In genomic region chr5:80659530-80659929, GRCm38 (mm10) we compare ENCODE assay signal across 20 mouse cellular contexts.
DNase-seq lines count a peak whose midpoint lies in the region; ATAC-seq and TF ChIP-seq lines count a peak whose summit lies in the region.
"Had no signal": no experiment of that assay in that cellular context is flagged by ENCODE, and none has a peak within 500 bp of the region (broad histone marks: within the 10 kb centered on the region; RNA-seq: fewer than 3 reads in every experiment).

No protein-coding gene starts in this region.

- no peak for TF ChIP-seq CTCF in kidney, postnatal 0 days (IDR thresholded peaks at IDR 0.05; ENCODE audit: low read depth)

- no peak overlapping the region for H3K27ac ChIP-seq in forebrain, embryonic 13.5 days
- no peak overlapping the region for H3K27ac ChIP-seq in forebrain, embryonic 16.5 days (ENCODE audit: low read length)
- H3K27ac ChIP-seq in kidney, postnatal 0 days, result no peak overlapping the region
- no peak overlapping the region for H3K27ac ChIP-seq in hindbrain, embryonic 16.5 days (ENCODE audit: low read depth, low read length)
- H3K27ac ChIP-seq: gastrocnemius, adult 2 months; hindbrain, embryonic 12.5 days; limb, embryonic 15.5 days; liver, embryonic 15.5 days had no signal

- DNase-seq in kidney, postnatal 0 days (ENCODE audit: low spot score), result peak; percentile 50
- DNase-seq in kidney, adult 9 months, result no peak
- peak; percentile 1 for DNase-seq in lung, postnatal 36 days
- no peak for DNase-seq in lung, postnatal 4 days
- DNase-seq: adrenal gland, postnatal 25 days; cerebellum, adult 11 months; cerebellum, adult 9-11 months; gastrocnemius, adult 2 months; left cerebral cortex, postnatal 4 days; right cerebral cortex, postnatal 4 days; thymus, postnatal 25 days had no signal

- no peak overlapping the region for H3K4me3 ChIP-seq in forebrain, embryonic 13.5 days
- H3K4me3 ChIP-seq in forebrain, embryonic 16.5 days (replicated peaks; ENCODE audit: low read length), result no peak overlapping the region
- no peak overlapping the region for H3K4me3 ChIP-seq in kidney, postnatal 0 days (replicated peaks; ENCODE audit: low read depth, low read length)
- H3K4me3 ChIP-seq in hindbrain, embryonic 16.5 days (ENCODE audit: low read length), result no peak overlapping the region
- H3K4me3 ChIP-seq: gastrocnemius, adult 2 months; hindbrain, embryonic 12.5 days; limb, embryonic 15.5 days; liver, embryonic 15.5 days had no signal

- no peak overlapping the region for H3K9ac ChIP-seq in forebrain, embryonic 13.5 days
- H3K9ac ChIP-seq in forebrain, embryonic 16.5 days (replicated peaks; ENCODE audit: low read depth, low read length), result no peak overlapping the region
- H3K9ac ChIP-seq in kidney, postnatal 0 days (ENCODE audit: low read depth, low read length), result no peak overlapping the region
- no peak overlapping the region for H3K9ac ChIP-seq in hindbrain, embryonic 16.5 days (ENCODE audit: low read depth, low read length)
- H3K9ac ChIP-seq: hindbrain, embryonic 12.5 days; limb, embryonic 15.5 days; liver, embryonic 15.5 days had no signal

- H3K9me3 ChIP-seq in forebrain, embryonic 13.5 days (replicated peaks), result no peaks in the 10 kb centered on the region
- H3K9me3 ChIP-seq in forebrain, embryonic 16.5 days (ENCODE audit: control insufficient read depth, low read length), result no peaks in the 10 kb centered on the region
- no peaks in the 10 kb centered on the region for H3K9me3 ChIP-seq in kidney, postnatal 0 days (replicated peaks; ENCODE audit: low read length)
- H3K9me3 ChIP-seq in hindbrain, embryonic 16.5 days (ENCODE audit: control insufficient read depth, low read length), result no peaks in the 10 kb centered on the region
- H3K9me3 ChIP-seq: hindbrain, embryonic 12.5 days; limb, embryonic 15.5 days; liver, embryonic 15.5 days had no signal

- H3K36me3 ChIP-seq in forebrain, embryonic 13.5 days (ENCODE audit: poor library complexity, severe bottlenecking), result no peaks in the 10 kb centered on the region
- H3K36me3 ChIP-seq in forebrain, embryonic 16.5 days (ENCODE audit: control insufficient read depth, insufficient read depth), result no peaks in the 10 kb centered on the region
- no peaks in the 10 kb centered on the region for H3K36me3 ChIP-seq in kidney, postnatal 0 days (ENCODE audit: insufficient read depth, low read length)
- no peaks in the 10 kb centered on the region for H3K36me3 ChIP-seq in hindbrain, embryonic 16.5 days (ENCODE audit: control insufficient read depth, insufficient read depth, low read length)
- H3K36me3 ChIP-seq: hindbrain, embryonic 12.5 days; limb, embryonic 15.5 days; liver, embryonic 15.5 days had no signal

- no peaks in the 10 kb centered on the region; the same call in 1 of the 2 replicates for H3K4me1 ChIP-seq in forebrain, embryonic 13.5 days
- H3K4me1 ChIP-seq in forebrain, embryonic 16.5 days (replicated peaks; ENCODE audit: control insufficient read depth, insufficient read depth, low read length), result peaks cover 4% of the 10 kb centered on the region
- no peaks in the 10 kb centered on the region for H3K4me1 ChIP-seq in kidney, postnatal 0 days (replicated peaks; ENCODE audit: insufficient read depth, low read length)
- no peaks in the 10 kb centered on the region for H3K4me1 ChIP-seq in hindbrain, embryonic 16.5 days (ENCODE audit: control insufficient read depth, insufficient read depth, low read depth, low read length)
- H3K4me1 ChIP-seq: hindbrain, embryonic 12.5 days; limb, embryonic 15.5 days; liver, embryonic 15.5 days had no signal

- H3K4me2 ChIP-seq in forebrain, embryonic 13.5 days, result no peak overlapping the region
- no peak overlapping the region for H3K4me2 ChIP-seq in forebrain, embryonic 16.5 days (ENCODE audit: low read length)
- H3K4me2 ChIP-seq in kidney, postnatal 0 days (ENCODE audit: low read length), result no peak overlapping the region
- H3K4me2 ChIP-seq in hindbrain, embryonic 16.5 days (ENCODE audit: low read length), result no peak overlapping the region
- H3K4me2 ChIP-seq: hindbrain, embryonic 12.5 days; limb, embryonic 15.5 days; liver, embryonic 15.5 days; midbrain, embryonic 11.5 days had no signal

- no peaks in the 10 kb centered on the region for H3K27me3 ChIP-seq in forebrain, embryonic 13.5 days
- H3K27me3 ChIP-seq in forebrain, embryonic 16.5 days (replicated peaks; ENCODE audit: control insufficient read depth, insufficient read depth, low read length), result no peaks in the 10 kb centered on the region
- H3K27me3 ChIP-seq in kidney, postnatal 0 days (ENCODE audit: insufficient read depth, low read length), result no peaks in the 10 kb centered on the region
- H3K27me3 ChIP-seq in hindbrain, embryonic 16.5 days (replicated peaks; ENCODE audit: control insufficient read depth, insufficient read depth, low read length), result no peaks in the 10 kb centered on the region
- H3K27me3 ChIP-seq: hindbrain, embryonic 12.5 days; limb, embryonic 15.5 days; liver, embryonic 15.5 days had no signal

- 33% methylated on average over 3 of the region's 3 CpGs for WGBS in forebrain, embryonic 13.5 days
- 35% methylated on average over 3 of the region's 3 CpGs for WGBS in forebrain, embryonic 16.5 days
- WGBS in kidney, postnatal 0 days, result 55% methylated on average over 3 of the region's 3 CpGs
- 52% methylated on average over 3 of the region's 3 CpGs for WGBS in hindbrain, embryonic 16.5 days

- 0 out of 2 replicates have a peak, but pooled peaks have one; percentile 36 for ATAC-seq in forebrain, embryonic 13.5 days
- no peak for ATAC-seq in forebrain, embryonic 16.5 days
- ATAC-seq in kidney, postnatal 0 days (replicated peaks; ENCODE audit: low FRiP score, low read depth), result no peak
- no peak for ATAC-seq in erythroid progenitor cell, adult 5-6 weeks (replicated peaks; ENCODE audit: low FRiP score, poor library complexity, severe bottlenecking)
- no peak for ATAC-seq in hindbrain, embryonic 16.5 days
- ATAC-seq: CD4-positive, CD25-positive, alpha-beta regulatory T cell, adult 4 months had no signal

Comparison
In these comparisons a context has a peak if more than half of its experiments do, and no peak if none do; other contexts are left out.
1. DNase-seq: peak in kidney, postnatal 0 days (single experiment) and lung, postnatal 36 days (single experiment); none in kidney, adult 9 months (single experiment) and lung, postnatal 4 days (0 of 2).